Mouse (Mus musculus) kidney, adult 2 months (tissue): Measurements from ENCODE around the gene Cd68. TPM values are rescaled to one million over a fixed set of nuclear protein-coding genes. Genes with fewer than 3 reads are reported as not detected.

Source experiments
- DNase-seq: peaks from one replicate; pipeline ENCODE4 v3.0.0; 2021
- H3K27ac ChIP-seq: fragments of 200-500 bp; 2 replicates; pipeline ENCODE4 v1.5.1; 2012; ENCODE audit warnings: low read depth, low read length, control low read depth, inconsistent platforms; ENCODE audit not compliant: insufficient read depth
- H3K27me3 ChIP-seq: fragments of 200-500 bp; replicated peaks from 2 replicates; pipeline ENCODE4 v1.6.1; 2012; ENCODE audit warnings: mild to moderate bottlenecking, moderate library complexity, low read length, inconsistent platforms; ENCODE audit not compliant: control insufficient read depth, insufficient read depth
- H3K36me3 ChIP-seq: fragments of 200-500 bp; 2 replicates; pipeline ENCODE4 v1.6.1; 2012; ENCODE audit warnings: mild to moderate bottlenecking, moderate library complexity, low read length, inconsistent platforms; ENCODE audit not compliant: control insufficient read depth, insufficient read depth
- H3K4me1 ChIP-seq: fragments of 200-500 bp; 2 replicates; pipeline ENCODE4 v1.6.1; 2011; ENCODE audit warnings: low read length; ENCODE audit not compliant: control insufficient read depth, insufficient read depth
- H3K4me3 ChIP-seq: fragments of 200-500 bp; 2 replicates; pipeline ENCODE4 v1.5.1; 2011; ENCODE audit warnings: mild to moderate bottlenecking, low read depth, low read length, control low read depth; ENCODE audit not compliant: insufficient read depth
- CTCF ChIP-seq: fragments of 200-500 bp; conservative IDR thresholded peaks from 2 replicates; pipeline ENCODE4 v1.5.1; 2011; ENCODE audit warnings: low read depth, mild to moderate bottlenecking, control low read depth, low read length, moderate library complexity, mixed read lengths; ENCODE audit not compliant: insufficient read depth, insufficient read length
- POLR2A ChIP-seq: fragments of 200-500 bp; IDR thresholded peaks from one replicate; pipeline ENCODE4 v1.6.1; 2011; ENCODE audit warnings: low read depth, low read length, control low read depth
- WGBS: fragments of 180-500 bp; shearing (Covaris S2); methylation state at CpG from one replicate; pipeline ENCODE4 v1.1.7; 2018; 5-methylcytosine and 5-hydroxymethylcytosine counted together
- polyA plus RNA-seq: library from polyadenylated mRNA; depleted of rRNA; stranded (reverse); fragments of >200 nt; gene quantifications from 2 replicates; pipeline ENCODE4 v1.2.3, GENCODE M21; 2012; rRNA removed

The Cd68 gene
- 8.5 and 10.7 TPM in 2 replicates for polyA plus RNA-seq

DNA sequence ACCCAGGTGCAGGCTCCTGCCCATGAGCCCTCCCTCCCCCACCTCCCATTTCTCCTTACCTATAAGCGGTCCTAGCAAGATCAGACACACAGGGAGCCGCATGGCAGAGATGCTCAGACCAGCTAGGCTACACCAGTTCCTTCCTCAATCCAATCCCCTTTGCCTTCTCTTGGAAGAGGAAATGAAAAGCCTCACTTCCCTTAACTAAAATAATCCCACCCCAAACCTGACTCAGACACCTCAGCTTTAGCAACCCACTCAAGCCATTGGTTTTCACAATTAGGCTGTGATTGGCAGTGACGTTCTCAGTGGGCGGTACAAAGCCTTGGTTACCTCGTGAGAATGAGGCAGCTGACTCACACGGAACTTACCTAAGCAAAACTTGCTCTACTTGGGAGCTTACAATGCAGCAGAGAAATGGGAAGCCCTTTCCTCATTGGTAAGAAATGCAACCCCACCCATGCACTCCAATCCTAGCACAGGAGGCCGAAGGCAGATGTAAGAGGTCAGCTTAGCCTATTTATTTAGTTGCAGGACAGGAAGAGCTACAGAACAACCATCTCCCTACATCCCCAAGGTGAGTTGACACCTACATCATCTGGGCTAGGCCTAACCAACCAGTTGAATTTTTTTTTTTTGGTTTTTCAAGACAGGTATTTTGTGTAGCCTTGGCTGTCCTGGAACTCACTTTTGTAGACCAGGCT is at the start of gene Cd68:
TSS of gene Cd68 (minus strand) at position 193 of the 704 bp plus-strand sequence.
- H3K4me3 ChIP-seq: no peak within 1 kb of the TSS
- DNase-seq: peak; percentile 47
- TF ChIP-seq CTCF (no peak), POLR2A (no peak)
- no peak within 1 kb of the TSS for H3K27ac ChIP-seq
- peaks cover 6% of the 10 kb centered on the region; the same call in 1 of the 2 replicates for H3K36me3 ChIP-seq
- H3K4me1 ChIP-seq: peaks cover 11% of the 10 kb centered on the region; the same call in 1 of the 2 replicates
- 39% methylated on average over 7 of the region's 7 CpGs for WGBS
- H3K27me3 ChIP-seq: no peaks in the 10 kb centered on the region

DNA sequence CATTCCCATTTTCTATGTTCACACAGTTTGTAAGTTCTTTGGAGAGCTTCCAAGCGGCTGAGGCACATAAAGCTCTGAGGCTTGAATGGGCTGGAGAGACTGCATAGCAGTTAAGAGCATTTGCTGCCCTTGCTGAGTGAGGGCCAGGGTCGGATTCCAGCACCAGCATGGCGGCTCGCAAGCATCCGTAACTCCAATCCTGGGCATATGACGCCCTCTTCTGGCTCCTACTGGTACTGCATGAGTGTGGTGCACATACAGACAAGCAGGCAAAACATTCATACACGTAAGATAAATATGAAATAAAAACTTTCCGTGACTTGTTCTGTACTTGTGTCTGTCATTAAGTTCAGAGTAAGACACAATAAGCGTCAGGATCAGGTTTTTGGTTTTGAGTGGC is 49.5 kb upstream of the Cd68 start:
- TF ChIP-seq POLR2A (no peak), CTCF (peak; percentile 79)
- Histone ChIP-seq H3K27ac (peak overlapping the region; percentile 79), H3K4me3 (no peak overlapping the region), H3K4me1 (peaks cover 18% of the 10 kb centered on the region; the same call in 1 of the 2 replicates), H3K27me3 (no peaks in the 10 kb centered on the region), H3K36me3 (no peaks in the 10 kb centered on the region)
- peak; percentile 74 for DNase-seq
- 58% methylated on average over 9 of the region's 9 CpGs for WGBS

DNA sequence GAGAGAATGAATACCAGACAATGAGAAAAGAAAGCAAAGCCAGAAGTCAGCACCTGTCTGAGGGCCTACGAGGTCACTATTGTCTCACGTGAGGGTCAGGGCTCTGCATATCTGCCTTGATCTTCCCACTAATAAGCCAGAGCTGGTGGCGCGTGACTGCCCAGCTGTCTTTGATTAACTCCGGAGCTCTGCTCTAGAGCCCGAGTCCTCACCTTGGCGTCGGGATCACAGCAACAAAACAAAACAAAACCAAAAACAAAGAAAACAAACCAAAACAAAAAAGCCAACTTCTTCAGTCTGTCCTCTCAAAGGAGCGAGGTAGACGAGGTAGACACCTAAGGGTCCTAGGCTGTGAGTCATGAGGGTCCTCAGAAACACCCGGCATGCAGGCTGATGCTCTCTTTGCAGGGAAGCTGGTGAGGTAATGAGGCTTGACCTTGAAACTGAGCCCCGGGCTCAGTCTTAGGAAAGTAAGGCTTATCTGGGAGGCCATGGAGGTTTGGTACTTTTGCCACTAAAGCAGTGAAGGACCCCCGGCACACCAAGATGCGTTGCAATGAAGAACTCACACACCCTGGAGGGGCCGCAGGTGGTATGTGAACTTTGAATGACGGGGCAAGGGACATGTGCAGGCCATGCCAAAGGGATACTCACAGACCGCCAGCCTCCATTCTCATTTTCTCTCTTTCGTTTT is 48.8 kb upstream of the Cd68 start:
- Histone ChIP-seq H3K4me1 (peaks cover 18% of the 10 kb centered on the region; the same call in 1 of the 2 replicates), H3K36me3 (no peaks in the 10 kb centered on the region), H3K27ac (peak overlapping the region; percentile 79), H3K27me3 (no peaks in the 10 kb centered on the region), H3K4me3 (no peak overlapping the region)
- peak; percentile 89 for DNase-seq
- 41% methylated on average over 18 of the region's 18 CpGs for WGBS
- TF ChIP-seq POLR2A: no peak
- no peak for TF ChIP-seq CTCF

DNA sequence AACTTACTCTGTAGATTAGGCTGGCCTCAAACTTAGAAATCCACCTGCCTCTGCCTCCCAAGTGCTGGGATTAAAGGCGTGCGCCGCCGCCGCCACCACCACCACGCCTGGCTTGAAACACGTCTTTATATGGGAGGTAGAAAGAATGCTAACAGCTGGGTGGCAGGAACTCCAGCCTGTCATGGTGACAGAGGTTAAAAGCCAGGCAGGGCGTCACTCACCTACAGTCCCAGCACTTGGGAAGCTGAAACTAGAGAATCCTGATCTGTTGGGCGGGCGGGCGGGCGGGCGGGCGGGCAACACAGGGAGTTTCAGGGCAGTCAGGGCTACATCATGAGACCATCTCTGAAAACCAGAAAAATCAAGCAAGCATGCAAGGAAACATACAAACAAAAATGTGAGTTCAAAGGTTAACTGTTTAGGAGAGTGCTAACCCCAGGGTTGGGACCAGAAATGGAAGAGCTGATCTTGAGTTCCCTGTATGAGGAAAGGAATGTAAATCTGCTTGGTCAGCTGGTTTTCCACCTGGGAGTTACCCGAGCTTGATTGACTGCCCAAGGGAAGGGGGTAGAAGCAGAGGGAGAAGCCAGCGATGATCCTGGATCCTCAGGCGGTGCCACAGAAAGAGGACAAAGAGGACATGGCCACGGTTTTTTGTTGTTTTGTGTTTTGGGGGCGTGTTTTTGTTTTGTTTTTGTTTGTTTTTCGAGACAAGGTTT is 47.2 kb upstream of the Cd68 start:
- Histone ChIP-seq H3K27me3 (no peaks in the 10 kb centered on the region), H3K27ac (peak overlapping the region; percentile 36; the same call in 1 of the 2 replicates), H3K36me3 (no peaks in the 10 kb centered on the region), H3K4me3 (no peak overlapping the region), H3K4me1 (peaks cover 18% of the 10 kb centered on the region; the same call in 1 of the 2 replicates)
- peak; percentile 78 for DNase-seq
- TF ChIP-seq CTCF (no peak), POLR2A (no peak)
- WGBS: 57% methylated on average over 20 of the region's 20 CpGs

DNA sequence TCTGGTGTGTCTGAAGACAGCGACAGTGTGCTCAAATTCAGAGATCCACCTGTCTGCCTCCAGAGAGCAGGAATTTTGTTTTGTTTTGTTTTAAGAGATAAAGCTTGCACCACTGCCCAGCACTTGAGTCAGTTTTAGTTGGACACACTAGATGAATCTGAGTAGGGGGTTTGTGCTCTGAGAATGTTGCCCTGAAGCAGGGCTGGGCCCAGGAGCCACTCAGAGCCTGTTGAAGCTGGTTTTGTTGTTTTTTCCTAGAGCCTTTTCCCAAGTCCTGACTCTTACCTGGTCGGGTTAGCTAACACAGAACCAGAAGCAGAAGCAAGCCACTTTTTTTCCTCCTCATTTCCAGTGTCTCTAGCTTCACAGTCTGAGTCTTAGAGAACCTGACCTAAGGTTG is 45.1 kb upstream of the Cd68 start:
- no peaks in the 10 kb centered on the region for H3K27me3 ChIP-seq
- H3K36me3 ChIP-seq: no peaks in the 10 kb centered on the region
- no peak for DNase-seq
- WGBS: 71% methylated on average over 2 of the region's 2 CpGs
- H3K4me1 ChIP-seq: peaks cover 31% of the 10 kb centered on the region; the same call in 1 of the 2 replicates
- H3K27ac ChIP-seq: no peak overlapping the region
- H3K4me3 ChIP-seq: no peak overlapping the region
- no peak for TF ChIP-seq POLR2A

DNA sequence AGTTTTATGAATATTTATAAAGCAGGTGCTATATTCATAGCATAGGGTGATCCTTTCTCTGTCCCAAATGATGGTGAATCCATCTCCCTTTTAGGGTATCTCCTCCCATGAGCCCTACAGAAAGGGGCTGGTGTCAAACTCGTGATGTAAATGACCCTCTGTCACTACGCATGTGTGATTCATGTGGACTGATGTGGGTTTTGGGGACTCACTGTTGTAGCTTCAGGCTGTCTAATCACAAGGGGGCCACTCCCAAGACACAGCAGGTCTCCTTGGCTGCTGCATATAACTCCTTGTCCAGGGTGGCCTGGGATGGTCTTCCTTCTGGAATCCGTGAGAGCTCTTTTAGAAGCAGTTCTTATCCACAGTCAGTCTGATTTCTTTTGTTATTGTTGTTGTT is 44.5 kb upstream of the Cd68 start:
- TF ChIP-seq POLR2A: no peak
- TF ChIP-seq CTCF: no peak
- Histone ChIP-seq H3K4me1 (peaks cover 26% of the 10 kb centered on the region; the same call in 1 of the 2 replicates), H3K36me3 (no peaks in the 10 kb centered on the region), H3K4me3 (no peak overlapping the region), H3K27ac (no peak overlapping the region), H3K27me3 (no peaks in the 10 kb centered on the region)
- no peak for DNase-seq
- 84% methylated on average over 3 of the region's 3 CpGs for WGBS
